Mouse (Mus musculus) erythroid progenitor cell, adult 5-6 weeks (primary cell): ENCODE data around the gene C1rl. TPM values are rescaled to one million over a fixed set of nuclear protein-coding genes. Genes with fewer than 3 reads are reported as not detected.
"Not testable (repeated sequence)": the region's sequence is repeated elsewhere in the genome, so short reads cannot be mapped to it uniquely, and the experiment has no call there.

Experiments
- ATAC-seq: replicated peaks from 2 replicates; pipeline ENCODE4 v1.8.0; 2016; ENCODE audit warnings: moderate number of reproducible peaks, mild to moderate bottlenecking, moderate TSS enrichment, inconsistent platforms; ENCODE audit not compliant: poor library complexity, low FRiP score, severe bottlenecking
- total RNA-seq, 2 experiments: library from RNA; stranded (forward) in 1 of 2; stranded (reverse) in 1 of 2; fragments of 150-400 nt in 1 of 2; fragments of 186-747, 209-891 nt in 1 of 2; gene quantifications; 2 replicates each; pipeline versions ENCODE4 v1.2.3 to v1.2.4; 2015 to 2017; ENCODE audit warnings: low replicate concordance in 2 of 2

Gene C1rl
- total RNA-seq, 2 experiments from 2014 or later: 0.91 to 4.2 TPM

GRCm38 (mm10) chr6:124496054-124496453 is 3.1 kb downstream of the C1rl start:
- ATAC-seq: no peak

DNA sequence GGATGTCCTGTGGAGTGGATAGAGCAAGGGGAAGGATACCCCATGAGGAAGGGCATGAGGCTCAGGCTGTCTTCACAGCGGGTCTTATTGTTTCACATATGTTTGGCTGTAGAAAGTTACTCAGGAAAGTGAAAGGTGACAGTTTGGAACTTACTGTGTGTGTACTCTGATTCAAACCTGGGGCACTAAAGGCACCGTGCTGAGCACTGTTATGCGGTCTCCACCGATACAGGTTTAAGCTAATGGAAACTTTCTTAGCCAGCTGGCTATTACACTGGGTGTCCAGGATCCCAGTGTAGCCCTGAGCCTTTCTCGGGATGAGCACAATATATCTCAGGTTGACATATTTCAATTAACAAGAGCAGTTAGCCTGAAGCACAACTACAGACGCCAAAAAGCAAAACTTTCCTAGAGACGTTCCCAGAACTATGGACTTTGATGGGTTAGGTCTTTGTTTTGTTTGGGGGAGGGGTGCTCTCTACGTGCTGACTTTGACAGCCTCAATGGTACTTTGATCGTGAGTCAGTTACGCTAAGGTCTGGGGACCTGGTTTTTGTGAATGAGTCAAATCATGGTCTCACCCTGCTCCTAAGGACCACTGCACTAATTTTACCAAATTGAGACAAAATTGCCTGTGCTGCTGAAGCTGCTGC is 7.1 kb downstream of the C1rl start:
- no peak for ATAC-seq

GRCm38 (mm10) chr6:124501473-124501872 is 8.6 kb downstream of the C1rl start:
- ATAC-seq: no peak

GRCm38 (mm10) chr6:124502021-124502420 is 9.1 kb downstream of the C1rl start:
- ATAC-seq: no peak

DNA sequence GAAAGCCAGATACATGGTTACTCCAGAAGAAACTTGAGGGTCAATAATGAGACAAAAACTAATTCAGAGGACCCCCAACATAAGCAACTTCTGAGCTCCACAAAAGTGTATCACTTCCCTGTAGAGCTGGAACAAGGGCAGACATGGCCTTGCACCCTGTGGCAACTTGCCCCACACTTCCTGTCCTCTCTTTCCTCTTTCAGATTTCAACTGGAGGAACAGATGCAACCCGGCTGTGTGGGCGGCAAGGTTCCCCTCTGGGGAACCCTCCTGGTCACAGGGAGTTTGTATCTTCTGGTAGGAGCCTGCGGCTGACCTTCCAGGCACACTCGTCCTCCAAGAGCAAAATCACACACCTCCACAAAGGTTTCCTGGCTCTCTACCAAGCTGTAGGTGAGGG is 12.1 kb downstream of the C1rl start:
- no peak for ATAC-seq

- no peak for ATAC-seq
Observed at GRCm38 (mm10) chr6:124506991-124507390, 14.1 kb downstream of the C1rl start.

- ATAC-seq: no peak
Observed at GRCm38 (mm10) chr6:124508292-124508691, 15.4 kb downstream of the C1rl start.

DNA sequence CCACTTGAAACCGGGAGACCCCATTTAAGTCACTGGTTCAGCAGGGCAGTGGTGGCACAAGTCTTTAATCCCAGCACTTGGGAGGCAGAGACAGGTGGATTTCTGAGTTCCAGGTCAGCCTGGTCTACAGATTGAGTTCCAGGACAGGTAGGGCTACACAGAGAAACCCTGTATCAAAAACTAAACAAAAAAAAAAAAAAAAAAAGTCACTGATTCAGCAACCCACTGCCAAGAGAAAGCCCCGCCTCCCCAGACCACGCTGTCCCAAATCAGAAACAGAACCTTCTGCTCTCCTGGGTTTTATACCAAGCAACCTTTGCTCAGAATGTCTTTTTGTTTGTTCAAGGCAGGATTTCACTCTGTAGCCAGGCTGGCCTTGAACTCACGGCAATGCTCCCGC is 16.3 kb downstream of the C1rl start:
- not testable (repeated sequence) for ATAC-seq

GRCm38 (mm10) chr6:124511936-124512335 is 19.0 kb downstream of the C1rl start:
- ATAC-seq: no peak

- no peak for ATAC-seq
Observed at GRCm38 (mm10) chr6:124512355-124512836, 19.5 kb downstream of the C1rl start, which contains the start of gene C1ra. TSS of gene C1ra (plus strand) at chr6:124512405.

DNA sequence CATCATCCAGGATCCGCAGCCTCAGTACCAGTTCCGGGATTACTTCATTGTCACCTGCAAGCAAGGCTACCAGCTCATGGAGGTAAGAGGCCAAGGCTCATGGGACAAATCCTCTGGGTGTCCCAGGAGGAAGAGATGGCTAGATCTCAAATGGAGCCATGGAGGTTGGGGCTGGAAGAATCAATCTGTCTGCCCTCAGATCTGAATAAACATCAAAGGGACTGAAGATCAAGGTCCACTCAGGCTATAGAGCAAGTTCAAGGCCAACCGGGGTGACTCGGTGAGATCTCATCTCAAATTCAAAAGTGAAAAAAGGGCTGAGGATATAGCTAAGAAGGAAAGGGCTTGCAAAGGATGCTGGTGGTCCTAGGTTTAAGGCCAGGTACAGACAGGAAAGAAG is 24.8 kb downstream of the C1rl start:
- ATAC-seq: not testable (repeated sequence)

GRCm38 (mm10) chr6:124522082-124522481 is 29.2 kb downstream of the C1rl start:
- ATAC-seq: not testable (repeated sequence)

- no peak for ATAC-seq
Observed at GRCm38 (mm10) chr6:124527881-124528280, 35.0 kb downstream of the C1rl start.

DNA sequence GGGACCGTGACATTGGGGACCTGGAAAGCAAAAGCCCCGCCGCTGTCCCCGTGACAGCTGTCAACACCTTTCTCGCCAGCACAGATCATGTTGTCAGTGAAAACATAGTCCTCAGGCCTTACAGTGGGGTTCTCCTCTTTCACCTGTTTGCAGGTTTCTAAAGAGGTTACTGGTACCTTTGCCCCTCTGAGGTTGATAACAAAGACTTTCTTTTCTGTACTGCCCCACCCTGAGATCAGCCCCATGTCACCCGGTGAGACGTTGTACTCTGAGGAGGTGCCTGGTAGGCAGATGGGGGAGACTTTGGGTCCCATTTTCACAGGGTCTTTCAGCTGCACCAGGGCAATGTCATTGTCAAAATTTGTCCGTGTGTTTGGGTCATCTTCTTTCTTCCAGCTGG is 38.2 kb downstream of the C1rl start:
- ATAC-seq: no peak

- ATAC-seq: not testable (repeated sequence)
Observed at GRCm38 (mm10) chr6:124536125-124536829, 43.4 kb downstream of the C1rl start.

GRCm38 (mm10) chr6:124541176-124541575 is 48.3 kb downstream of the C1rl start:
- ATAC-seq: not testable (repeated sequence)

DNA sequence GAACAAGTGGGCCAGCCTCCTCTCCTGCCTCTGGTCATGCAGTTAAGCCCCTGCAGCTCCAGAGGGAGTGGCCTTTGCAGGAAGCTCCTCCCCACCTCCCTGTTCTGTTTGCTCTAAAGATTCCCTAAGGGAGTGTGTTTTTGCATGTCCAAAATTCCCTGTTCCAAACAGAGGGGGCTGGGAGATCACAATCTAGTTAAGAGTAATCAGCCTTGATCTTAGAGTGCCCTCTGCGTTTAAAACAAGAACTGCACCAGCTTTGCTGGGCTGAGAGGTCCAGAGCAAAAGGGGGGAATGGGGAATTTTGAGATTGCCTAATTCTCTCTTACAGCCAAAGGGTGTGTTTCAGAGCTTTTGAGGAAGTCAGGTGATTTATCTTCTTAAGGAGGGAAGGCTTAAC is 49.4 kb downstream of the C1rl start, which contains the start of gene C1s1:
TSS of gene C1s1 (minus strand) at position 76 of the 400 bp plus-strand sequence.
- ATAC-seq: not testable (repeated sequence)

DNA sequence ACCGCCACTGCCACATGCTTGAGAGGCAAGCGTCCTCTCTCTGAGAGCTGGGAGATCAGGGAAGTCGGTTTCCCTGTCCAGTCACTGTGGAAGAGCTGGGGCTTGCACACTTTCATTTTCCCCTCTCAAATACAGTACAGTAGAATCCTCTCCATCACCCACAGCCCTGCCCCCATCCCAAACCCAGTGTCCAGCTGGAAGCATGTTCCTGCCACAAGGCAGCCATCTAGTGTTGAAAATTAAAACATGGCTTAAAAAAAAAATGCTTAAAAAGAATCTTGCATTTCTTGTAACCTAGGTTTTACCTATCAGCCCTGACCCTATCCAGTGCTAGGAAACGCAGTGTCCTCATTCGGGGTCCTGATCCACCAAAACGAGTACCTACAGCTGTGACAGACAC is 51.6 kb downstream of the C1rl start:
- ATAC-seq: no peak

GRCm38 (mm10) chr6:124545425-124545824 is 52.5 kb downstream of the C1rl start:
- ATAC-seq: no peak

- peak; percentile 89 for ATAC-seq
Observed at GRCm38 (mm10) chr6:124547979-124548378, 55.1 kb downstream of the C1rl start.

DNA sequence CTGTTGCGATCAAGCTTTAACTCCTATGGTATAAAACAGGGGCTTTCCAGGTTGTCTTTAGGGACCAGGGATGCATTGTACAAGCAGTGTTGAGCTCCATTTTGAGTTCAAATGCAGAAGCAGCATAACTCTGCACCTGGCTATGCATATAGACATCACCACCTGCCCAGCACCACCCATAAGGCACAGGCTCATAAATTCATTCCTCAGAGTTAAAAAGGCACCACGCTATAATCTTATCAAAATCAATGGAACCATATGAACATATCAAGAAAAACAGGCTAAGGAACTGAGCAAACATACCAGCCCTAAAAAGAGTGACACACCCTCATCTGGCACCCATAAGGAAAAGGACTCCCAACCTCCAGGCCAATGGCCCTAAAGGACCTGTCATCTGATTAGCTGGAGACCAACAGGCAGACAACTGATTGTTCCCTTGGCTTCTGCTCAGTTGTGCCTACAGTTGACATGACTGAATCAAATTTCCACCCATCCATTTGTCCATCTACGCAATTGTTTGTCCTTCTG is 56.2 kb downstream of the C1rl start:
- ATAC-seq: peak; percentile 67
